Mouse (Mus musculus) kidney, adult 2 months (tissue): ENCODE measurements around the gene Rad51b.

Experiments
- CTCF ChIP-seq: fragments of 200-500 bp; conservative IDR thresholded peaks from 2 replicates; pipeline ENCODE4 v1.5.1; 2011; ENCODE audit warnings: low read depth, mild to moderate bottlenecking, control low read depth, low read length, moderate library complexity, mixed read lengths; ENCODE audit not compliant: insufficient read depth, insufficient read length
- POLR2A ChIP-seq: fragments of 200-500 bp; IDR thresholded peaks from one replicate; pipeline ENCODE4 v1.6.1; 2011; ENCODE audit warnings: low read depth, low read length, control low read depth

DNA sequence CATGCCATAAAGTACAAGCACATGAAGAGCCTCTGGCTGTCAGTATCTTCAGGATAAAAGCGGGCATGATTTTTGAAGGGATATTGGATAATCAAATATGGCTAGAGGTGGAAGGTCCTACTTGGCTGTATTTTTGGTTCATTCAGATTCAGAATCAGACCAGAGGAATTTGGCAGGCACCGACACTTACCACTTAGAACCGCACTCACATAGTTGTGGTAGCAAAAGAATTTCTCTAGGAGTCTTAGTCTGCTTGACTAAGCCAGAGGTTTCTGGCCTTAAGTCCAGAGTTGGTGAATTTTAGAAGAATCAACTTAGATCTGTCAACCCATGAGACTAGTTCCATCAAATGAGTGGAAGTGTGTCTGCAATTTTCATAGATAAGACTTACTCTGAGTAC lies 217.6 kb downstream of the Rad51b start:
- TF ChIP-seq CTCF (no peak), POLR2A (no peak)
